Mouse (Mus musculus) urinary bladder, adult 2 months (tissue): Measurements from ENCODE around the gene Oxct2a. TPM values are rescaled to one million over a fixed set of nuclear protein-coding genes. Genes with fewer than 3 reads are reported as not detected.
"Not testable (repeated sequence)": the region's sequence is repeated elsewhere in the genome, so short reads cannot be mapped to it uniquely, and the experiment has no call there.

Source experiments
- DNase-seq: peaks from one replicate; pipeline ENCODE4 v3.0.0; 2022; ENCODE audit warnings: low spot score
- polyA plus RNA-seq: library from polyadenylated mRNA; depleted of rRNA; stranded (reverse); fragments of >200 nt; gene quantifications from 2 replicates; pipeline ENCODE4 v1.2.3, GENCODE M21; 2012

The Oxct2a gene
- polyA plus RNA-seq, 1 experiment = not detected

GRCm38 (mm10) chr4:123313010-123313409 is 10.4 kb downstream of the Oxct2a start:
- DNase-seq = no peak

GRCm38 (mm10) chr4:123311845-123312244 is 11.6 kb downstream of the Oxct2a start:
- no peak for DNase-seq

GRCm38 (mm10) chr4:123308292-123308691 is 15.1 kb downstream of the Oxct2a start:
- no peak for DNase-seq

- DNase-seq = no peak
Measured at GRCm38 (mm10) chr4:123306999-123307398, 16.4 kb downstream of the Oxct2a start.

GRCm38 (mm10) chr4:123305789-123306188 is 17.6 kb downstream of the Oxct2a start:
- no peak for DNase-seq

GRCm38 (mm10) chr4:123298980-123299670 is 24.3 kb downstream of the Oxct2a start:
- no peak for DNase-seq

- DNase-seq = no peak
Measured at GRCm38 (mm10) chr4:123298226-123298625, 25.2 kb downstream of the Oxct2a start.

- no peak for DNase-seq
Measured at GRCm38 (mm10) chr4:123297195-123297960, 26.1 kb downstream of the Oxct2a start.

- DNase-seq = no peak
Measured at GRCm38 (mm10) chr4:123296148-123296534, 27.3 kb downstream of the Oxct2a start.

- DNase-seq = no peak
Measured at GRCm38 (mm10) chr4:123295516-123296147, 27.8 kb downstream of the Oxct2a start.

- not testable (repeated sequence) for DNase-seq
Measured at GRCm38 (mm10) chr4:123295026-123295425, 28.4 kb downstream of the Oxct2a start.

GRCm38 (mm10) chr4:123293661-123294443 is 29.6 kb downstream of the Oxct2a start:
- no peak for DNase-seq

GRCm38 (mm10) chr4:123292989-123293388 is 30.4 kb downstream of the Oxct2a start:
- DNase-seq = no peak

- DNase-seq = no peak
Measured at GRCm38 (mm10) chr4:123292390-123292789, 31.0 kb downstream of the Oxct2a start.

GRCm38 (mm10) chr4:123289038-123289437 is 34.4 kb downstream of the Oxct2a start:
- no peak for DNase-seq

GRCm38 (mm10) chr4:123286790-123287189 is 36.6 kb downstream of the Oxct2a start:
- DNase-seq = no peak

- no peak for DNase-seq
Measured at GRCm38 (mm10) chr4:123284731-123285624, 38.5 kb downstream of the Oxct2a start.

GRCm38 (mm10) chr4:123283675-123284064 is 39.8 kb downstream of the Oxct2a start:
- DNase-seq = not testable (repeated sequence)

- not testable (repeated sequence) for DNase-seq
Measured at GRCm38 (mm10) chr4:123282915-123283674, 40.3 kb downstream of the Oxct2a start.

GRCm38 (mm10) chr4:123282500-123282899 is 40.9 kb downstream of the Oxct2a start:
- DNase-seq = peak; percentile 89
